Mouse (Mus musculus) retina, postnatal 1 day (tissue): ENCODE measurements around the gene Rab6a.

Experiments
- DNase-seq: peaks from one replicate; pipeline ENCODE4 v3.0.0-alpha.2; 2012

Gene Rab6a

DNA sequence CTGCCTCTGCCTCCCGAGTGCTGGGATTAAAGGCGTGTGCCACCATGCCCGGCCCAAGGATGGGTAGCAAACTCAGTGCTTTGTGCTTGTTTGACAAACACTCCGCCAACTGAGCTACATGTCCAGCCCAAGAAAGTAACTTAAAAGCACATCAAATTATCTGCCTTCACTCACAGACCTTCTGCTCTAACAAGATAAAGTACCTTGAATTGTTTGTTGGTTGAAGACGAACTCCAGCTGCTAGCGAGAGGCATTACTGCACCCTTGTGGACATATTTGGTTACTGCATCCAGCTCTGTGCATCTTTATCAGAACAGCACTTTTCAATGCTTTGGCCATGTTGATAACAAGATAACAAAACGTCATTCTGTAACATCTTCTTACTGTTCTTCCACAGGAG, 77.3 kb downstream of the Rab6a start:
- DNase-seq: peak; percentile 79

DNA sequence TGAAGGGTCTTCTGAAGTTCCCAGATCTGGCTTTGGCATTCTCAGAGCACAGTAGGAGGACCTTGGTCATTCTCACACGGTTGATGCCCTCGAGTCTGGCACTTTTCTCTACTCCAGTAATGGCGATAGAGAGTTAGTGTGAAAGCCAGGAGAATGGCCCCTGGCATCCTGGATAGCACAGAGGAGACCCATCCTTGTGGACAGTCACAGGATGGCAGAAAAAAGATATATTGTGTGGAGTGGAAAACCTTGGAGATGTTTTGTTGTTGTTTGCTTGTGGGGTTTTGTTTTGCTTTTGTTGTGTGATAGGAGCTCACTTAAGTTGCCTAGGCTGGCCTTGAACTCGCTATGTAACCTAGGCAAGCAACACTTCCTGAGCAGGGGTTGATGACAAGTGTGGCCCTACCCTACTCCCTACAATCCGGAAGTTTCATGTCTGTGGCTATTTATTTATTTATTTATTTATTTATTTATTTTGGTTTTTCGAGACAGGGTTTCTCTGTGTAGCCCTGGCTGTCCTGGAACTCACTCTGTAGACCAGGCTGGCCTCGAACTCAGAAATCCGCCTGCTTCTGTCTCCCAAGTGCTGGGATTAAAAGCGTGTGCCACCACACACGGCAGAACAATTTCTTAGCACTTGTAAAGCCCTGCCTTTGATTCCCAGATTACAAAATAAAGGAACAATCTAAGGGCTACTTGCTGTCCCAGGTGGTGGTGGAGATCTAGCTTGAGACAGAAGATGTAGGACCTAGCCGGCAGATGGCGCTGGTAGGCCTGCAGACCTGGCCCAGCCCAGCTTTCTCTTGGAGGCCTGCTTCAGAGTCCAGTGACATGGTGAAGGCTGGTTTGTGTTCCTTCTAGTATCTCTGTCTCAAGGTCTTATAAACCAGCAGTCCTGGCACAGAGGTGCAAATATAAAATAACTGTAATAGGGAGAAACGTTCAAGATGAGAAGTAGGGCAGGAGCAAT, 78.1 kb downstream of the Rab6a start:
- DNase-seq: peak; percentile 84

DNA sequence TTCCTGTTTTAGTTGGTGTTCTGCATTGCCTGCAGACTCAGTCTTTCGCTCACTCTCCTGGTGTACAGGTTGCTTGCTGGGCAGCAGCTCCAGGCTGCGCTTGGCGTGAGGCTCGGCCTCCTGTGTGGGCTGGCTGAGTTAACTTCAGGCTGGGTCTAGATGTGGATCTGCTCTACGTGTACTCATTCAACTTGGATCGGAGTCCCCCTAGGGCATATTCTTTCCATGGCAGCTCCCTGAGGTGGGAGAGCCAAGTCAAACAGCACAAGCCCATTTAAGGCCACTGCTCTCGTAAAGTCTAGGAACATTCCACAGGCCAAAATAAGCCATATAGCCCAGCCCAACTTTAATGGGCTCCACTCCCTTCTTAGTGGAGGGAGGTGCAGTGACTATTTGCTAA, 81.3 kb downstream of the Rab6a start:
- no peak for DNase-seq
